ENCODE assay signal across 16 mouse cellular contexts in the genomic region with DNA sequence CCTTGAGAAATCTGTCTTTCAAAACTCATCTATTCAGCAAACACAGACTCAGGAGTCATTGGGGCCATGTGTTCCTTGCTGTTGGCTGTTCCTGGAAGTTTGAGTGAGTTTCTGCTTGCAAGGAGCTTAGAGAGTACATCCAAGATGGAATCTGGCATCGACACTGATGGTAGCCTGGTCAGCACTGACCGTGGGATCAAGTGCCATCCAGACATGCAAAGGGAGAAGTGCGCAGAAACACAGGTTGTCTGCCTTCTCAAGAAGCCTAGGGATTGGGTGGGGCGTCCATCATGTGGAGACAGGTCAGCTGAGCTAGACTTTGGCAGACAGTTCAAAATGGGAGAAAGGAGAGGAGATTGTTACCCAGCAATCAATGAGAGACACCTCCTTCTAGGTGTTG.
"Had no signal": no experiment of that assay in that cellular context is flagged by ENCODE, and none has a peak within 500 bp of the region (broad histone marks: within the 10 kb centered on the region; RNA-seq: fewer than 3 reads in every experiment).

No protein-coding gene starts in this region.

- H3K36me3 ChIP-seq: neural tube, embryonic 13.5 days; neural tube, embryonic 15.5 days; stomach, embryonic 15.5 days had no signal

- DNase-seq: retina, postnatal 1 day; right cerebral cortex, adult 18-20 months; right cerebral cortex, postnatal 14 days; right cerebral cortex, postnatal 25 days; right cerebral cortex, postnatal 4 days; spleen, adult 18-20 months; thymus, adult 18-20 months; thymus, adult 2 months; thymus, postnatal 14 days; thymus, postnatal 25 days; thymus, postnatal 36 days; thymus, postnatal 4 days had no signal

- H3K27ac ChIP-seq: neural tube, embryonic 13.5 days; neural tube, embryonic 15.5 days; stomach, embryonic 15.5 days; stomach, postnatal 0 days had no signal

- H3K27me3 ChIP-seq: neural tube, embryonic 13.5 days; neural tube, embryonic 15.5 days; stomach, embryonic 15.5 days had no signal

- H3K9me3 ChIP-seq: neural tube, embryonic 13.5 days; neural tube, embryonic 15.5 days; stomach, embryonic 15.5 days had no signal

- H3K4me3 ChIP-seq: neural tube, embryonic 13.5 days; neural tube, embryonic 15.5 days; stomach, embryonic 15.5 days had no signal
